Mouse (Mus musculus): Measurements from ENCODE around the gene Cxcr4. TPM values are rescaled to one million over a fixed set of nuclear protein-coding genes. Genes with fewer than 3 reads are reported as not detected.

Cxcr4 gene
- total RNA-seq (2014; rRNA removed): 0.74 and 2.4 TPM in 2 replicates
- 1.8 and 2.4 TPM in 2 replicates for polyA plus RNA-seq (2012; rRNA removed)

DNA sequence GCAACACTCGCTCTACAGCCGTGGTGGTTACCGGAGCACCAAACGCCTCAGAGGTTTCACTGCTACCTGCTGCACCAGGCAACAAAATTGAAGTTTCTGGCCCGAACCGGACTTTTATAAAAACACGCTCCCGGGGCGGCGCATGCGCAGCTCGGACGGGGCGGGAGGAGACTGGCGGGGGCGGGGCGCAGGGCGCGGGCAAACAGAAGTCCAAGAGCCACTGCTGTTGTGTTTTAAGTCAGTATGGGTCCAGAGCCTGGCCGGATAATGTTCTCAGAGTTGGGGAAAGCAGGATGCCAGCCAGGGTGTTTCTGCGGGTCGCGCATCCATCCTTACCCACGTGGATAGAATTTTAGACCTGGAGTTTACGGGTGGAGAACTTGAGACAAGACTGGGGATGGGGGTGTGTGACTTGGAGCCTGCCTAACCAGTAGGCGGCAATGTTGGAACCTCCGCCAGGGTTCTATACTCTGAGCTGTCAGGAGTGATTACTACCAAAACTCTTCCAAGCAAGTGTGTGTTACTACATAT, at the start of gene Cxcr4:
Gene Cxcr4 (minus strand): TSS at position 83 of the 531 bp plus-strand sequence.
- Histone ChIP-seq H3K36me3 (ENCODE audit: control insufficient read depth, insufficient read depth, low read length) (no peaks in the 10 kb centered on the region), H3K27ac (replicated peaks; ENCODE audit: insufficient read depth, low read depth, low read length) (no peak within 1 kb of the TSS), H3K4me1 (ENCODE audit: control insufficient read depth, insufficient read depth, low read length) (peaks cover 8% of the 10 kb centered on the region), H3K4me3 (ENCODE audit: insufficient read depth, low read depth, low read length) (peak within 1 kb of the TSS; percentile 52), H3K27me3 (ENCODE audit: control insufficient read depth, insufficient read depth, low read length) (peaks cover 8% of the 10 kb centered on the region; the same call in 1 of the 2 replicates), H3K9ac (ENCODE audit: low read depth, low read length) (peak within 1 kb of the TSS; percentile 41), H3K79me2 (ENCODE audit: control insufficient read depth, insufficient read depth, low read length) (no peaks in the 10 kb centered on the region)
- TF ChIP-seq CTCF (IDR thresholded peaks at IDR 0.05; ENCODE audit: low read depth, low read length) (peak; percentile 52), POLR2A (IDR thresholded peaks at IDR 0.05; ENCODE audit: extremely low read depth, insufficient read depth, low read length) (no peak)
- peak; percentile 47 for DNase-seq (ENCODE audit: extremely low read depth, low read depth, low spot score)
- WGBS: 2% methylated on average over 27 of the region's 27 CpGs

DNA sequence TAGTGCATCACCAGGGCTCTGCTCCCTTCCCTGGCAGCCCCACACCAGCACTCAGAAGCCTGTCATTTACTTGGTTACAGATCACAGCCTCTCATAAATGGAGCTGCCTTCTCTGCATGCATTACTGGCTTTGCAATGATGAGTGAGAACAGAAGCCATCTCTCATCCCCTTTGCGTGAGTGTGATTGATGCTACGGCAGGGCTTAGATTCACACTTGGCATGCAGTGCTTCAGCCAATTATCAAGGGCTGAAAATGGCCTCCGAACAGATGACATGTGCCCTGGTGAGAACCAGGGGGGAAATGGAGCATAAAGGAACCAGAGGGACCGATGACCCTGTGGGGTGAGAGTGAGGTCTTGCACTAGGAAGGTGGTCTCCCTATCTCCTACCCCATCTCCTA, 47.6 kb upstream of the Cxcr4 start:
- H3K36me3 ChIP-seq (ENCODE audit: control insufficient read depth, insufficient read depth, low read length): no peaks in the 10 kb centered on the region
- DNase-seq (ENCODE audit: extremely low read depth, low read depth, low spot score): no peak
- no peak overlapping the region for H3K9ac ChIP-seq (ENCODE audit: low read depth, low read length)
- H3K4me3 ChIP-seq (ENCODE audit: insufficient read depth, low read depth, low read length): no peak overlapping the region
- WGBS: 82% methylated on average over 4 of the region's 4 CpGs
- H3K79me2 ChIP-seq (ENCODE audit: control insufficient read depth, insufficient read depth, low read length): no peaks in the 10 kb centered on the region
- no peak for TF ChIP-seq POLR2A (IDR thresholded peaks at IDR 0.05; ENCODE audit: extremely low read depth, insufficient read depth, low read length)
- no peak for TF ChIP-seq CTCF (IDR thresholded peaks at IDR 0.05; ENCODE audit: low read depth, low read length)
- H3K4me1 ChIP-seq (ENCODE audit: control insufficient read depth, insufficient read depth, low read length): no peaks in the 10 kb centered on the region; the same call in 1 of the 2 replicates
- H3K27me3 ChIP-seq (ENCODE audit: control insufficient read depth, insufficient read depth, low read length): no peaks in the 10 kb centered on the region; the same call in 1 of the 2 replicates
- no peak overlapping the region for H3K27ac ChIP-seq (replicated peaks; ENCODE audit: insufficient read depth, low read depth, low read length)

DNA sequence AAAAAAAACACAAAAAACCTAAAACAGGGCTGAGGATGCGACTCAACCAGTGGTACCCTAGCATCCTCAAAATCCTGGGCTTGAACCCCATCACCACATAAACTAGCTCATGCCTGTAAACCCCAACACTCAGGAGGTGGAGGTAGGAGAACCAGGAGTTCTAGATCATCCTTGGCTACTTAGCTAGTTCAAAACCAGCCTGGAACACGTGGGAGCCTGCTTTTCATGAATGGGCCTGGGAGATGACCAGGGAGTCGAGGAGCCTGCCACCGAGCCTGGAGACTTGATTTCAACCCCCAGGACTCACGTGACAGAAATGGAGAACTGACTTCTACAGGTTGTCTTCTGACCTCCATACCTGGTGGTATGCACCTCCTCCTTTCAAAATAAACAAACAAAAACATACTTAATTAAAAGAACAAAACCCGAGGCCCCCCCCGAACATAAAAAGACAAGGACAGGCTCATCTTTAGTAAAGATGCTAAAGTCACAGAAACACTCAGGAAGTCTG, 45.2 kb upstream of the Cxcr4 start:
- TF ChIP-seq CTCF (IDR thresholded peaks at IDR 0.05; ENCODE audit: low read depth, low read length): no peak
- TF ChIP-seq POLR2A (IDR thresholded peaks at IDR 0.05; ENCODE audit: extremely low read depth, insufficient read depth, low read length): no peak
- 83% methylated on average over 7 of the region's 7 CpGs for WGBS

DNA sequence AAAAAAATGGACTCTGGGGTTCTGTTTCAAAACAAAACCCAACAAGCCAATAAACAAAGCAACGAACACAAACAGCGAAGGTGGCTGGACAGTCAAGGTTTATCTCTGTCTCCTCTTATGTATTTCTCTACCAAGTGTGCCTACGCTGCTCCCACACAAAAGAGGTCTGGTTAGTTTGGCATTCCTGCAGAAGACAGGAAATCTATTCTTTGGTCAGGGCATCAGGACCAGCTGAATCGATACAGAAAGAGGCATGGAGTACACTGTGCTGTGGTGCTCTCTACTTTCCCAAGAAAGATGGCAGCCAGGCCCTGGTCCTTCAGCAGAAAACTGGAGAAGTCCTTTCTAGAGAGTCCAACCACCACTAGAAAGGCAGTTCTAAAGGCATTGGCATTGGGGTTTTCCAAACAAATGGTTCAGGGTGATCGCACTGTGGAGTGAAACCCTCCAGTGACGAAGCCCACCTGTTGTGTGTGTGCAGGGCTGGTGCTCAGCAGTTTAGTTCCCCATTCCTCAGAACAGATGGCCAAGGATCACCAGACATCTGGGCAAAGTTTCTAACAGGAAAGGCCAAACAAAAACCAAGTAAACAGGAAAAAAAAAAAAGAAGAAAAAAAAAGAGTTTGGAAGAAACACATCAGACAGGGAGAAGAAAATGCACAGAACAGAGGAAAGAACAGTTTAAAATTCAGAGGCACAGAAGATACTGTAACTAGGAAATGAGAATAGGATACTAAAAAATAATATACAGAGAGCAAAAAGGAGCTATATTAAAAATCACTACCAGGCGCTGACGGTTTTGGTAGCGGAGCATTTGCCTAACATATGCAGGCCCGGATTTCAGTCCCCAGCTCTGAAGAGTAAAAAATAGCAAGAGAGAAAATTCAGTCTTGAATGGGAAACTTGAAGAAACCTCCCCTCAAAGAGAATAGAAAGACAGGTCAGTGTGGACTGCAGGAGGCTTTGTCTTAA, 44.5 kb upstream of the Cxcr4 start:
- H3K27me3 ChIP-seq (ENCODE audit: control insufficient read depth, insufficient read depth, low read length): no peaks in the 10 kb centered on the region; the same call in 1 of the 2 replicates
- no peak for TF ChIP-seq CTCF (IDR thresholded peaks at IDR 0.05; ENCODE audit: low read depth, low read length)
- no peak for TF ChIP-seq POLR2A (IDR thresholded peaks at IDR 0.05; ENCODE audit: extremely low read depth, insufficient read depth, low read length)
- H3K9ac ChIP-seq (ENCODE audit: low read depth, low read length): no peak overlapping the region
- H3K27ac ChIP-seq (replicated peaks; ENCODE audit: insufficient read depth, low read depth, low read length): no peak overlapping the region
- no peak overlapping the region for H3K4me3 ChIP-seq (ENCODE audit: insufficient read depth, low read depth, low read length)
- H3K79me2 ChIP-seq (ENCODE audit: control insufficient read depth, insufficient read depth, low read length): no peaks in the 10 kb centered on the region
- H3K36me3 ChIP-seq (ENCODE audit: control insufficient read depth, insufficient read depth, low read length): no peaks in the 10 kb centered on the region
- no peaks in the 10 kb centered on the region; the same call in 1 of the 2 replicates for H3K4me1 ChIP-seq (ENCODE audit: control insufficient read depth, insufficient read depth, low read length)
- no peak for DNase-seq (ENCODE audit: extremely low read depth, low read depth, low spot score)
- 89% methylated on average over 10 of the region's 10 CpGs for WGBS

More for the DNA sequence above, 45.2 kb upstream of the Cxcr4 start:
- Histone ChIP-seq H3K9ac (ENCODE audit: low read depth, low read length) (no peak overlapping the region), H3K4me1 (ENCODE audit: control insufficient read depth, insufficient read depth, low read length) (no peaks in the 10 kb centered on the region; the same call in 1 of the 2 replicates), H3K36me3 (ENCODE audit: control insufficient read depth, insufficient read depth, low read length) (no peaks in the 10 kb centered on the region), H3K79me2 (ENCODE audit: control insufficient read depth, insufficient read depth, low read length) (no peaks in the 10 kb centered on the region), H3K4me3 (ENCODE audit: insufficient read depth, low read depth, low read length) (no peak overlapping the region), H3K27ac (replicated peaks; ENCODE audit: insufficient read depth, low read depth, low read length) (no peak overlapping the region), H3K27me3 (ENCODE audit: control insufficient read depth, insufficient read depth, low read length) (no peaks in the 10 kb centered on the region; the same call in 1 of the 2 replicates)
- DNase-seq (ENCODE audit: extremely low read depth, low read depth, low spot score): no peak

DNA sequence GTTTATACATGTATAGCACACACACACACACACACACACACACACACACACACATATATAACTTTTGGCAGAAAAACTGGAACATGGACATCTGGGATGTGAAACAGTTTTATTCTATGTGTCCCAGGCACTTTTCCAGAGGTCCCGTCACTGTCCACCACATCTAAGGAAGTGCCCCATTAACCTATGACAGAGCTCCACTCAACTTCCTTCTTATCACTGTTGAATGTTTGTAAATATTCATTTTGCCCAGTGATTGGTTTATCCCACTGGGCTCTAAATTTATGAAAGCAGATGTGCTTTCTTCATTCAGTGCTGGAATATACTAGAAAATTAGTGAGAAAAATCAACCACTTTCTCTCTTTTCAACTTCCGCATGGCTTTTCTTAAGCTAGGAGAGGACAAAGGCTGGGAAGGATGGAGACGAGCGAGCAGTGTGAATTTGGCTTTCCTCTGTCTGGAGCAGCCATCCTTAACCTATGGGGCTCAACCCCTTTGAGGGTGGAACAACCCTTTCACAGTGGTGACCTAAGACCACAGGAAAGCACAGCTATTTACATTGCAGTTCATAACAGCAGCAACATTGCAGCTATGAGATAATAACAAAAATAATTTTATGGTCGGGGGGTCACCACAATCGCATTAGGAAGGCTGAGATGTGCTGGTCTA, 41.8 kb upstream of the Cxcr4 start:
- H3K36me3 ChIP-seq (ENCODE audit: control insufficient read depth, insufficient read depth, low read length): no peaks in the 10 kb centered on the region
- no peaks in the 10 kb centered on the region; the same call in 1 of the 2 replicates for H3K4me1 ChIP-seq (ENCODE audit: control insufficient read depth, insufficient read depth, low read length)
- peak; percentile 27 for DNase-seq (ENCODE audit: extremely low read depth, low read depth, low spot score)
- H3K27ac ChIP-seq (replicated peaks; ENCODE audit: insufficient read depth, low read depth, low read length): no peak overlapping the region
- 79% methylated on average over 6 of the region's 6 CpGs for WGBS
- no peak overlapping the region for H3K9ac ChIP-seq (ENCODE audit: low read depth, low read length)
- H3K79me2 ChIP-seq (ENCODE audit: control insufficient read depth, insufficient read depth, low read length): no peaks in the 10 kb centered on the region
- TF ChIP-seq POLR2A (IDR thresholded peaks at IDR 0.05; ENCODE audit: extremely low read depth, insufficient read depth, low read length): no peak
- no peak for TF ChIP-seq CTCF (IDR thresholded peaks at IDR 0.05; ENCODE audit: low read depth, low read length)
- peaks cover 3% of the 10 kb centered on the region for H3K27me3 ChIP-seq (ENCODE audit: control insufficient read depth, insufficient read depth, low read length)
- H3K4me3 ChIP-seq (ENCODE audit: insufficient read depth, low read depth, low read length): no peak overlapping the region
